In genomic region chr6:7082467-7083259, GRCm38 (mm10) we compare ENCODE assay signal across 17 mouse cellular contexts.
DNase-seq lines count a peak whose midpoint lies in the region; ATAC-seq and TF ChIP-seq lines count a peak whose summit lies in the region.
"Had no signal": no experiment of that assay in that cellular context is flagged by ENCODE, and none has a peak within 500 bp of the region (broad histone marks: within the 10 kb centered on the region; RNA-seq: fewer than 3 reads in every experiment).

No protein-coding gene starts in this region.

- H3K4me2 ChIP-seq in forebrain, embryonic 11.5 days (ENCODE audit: low read depth, low read length, severe bottlenecking) = no peak overlapping the region
- H3K4me2 ChIP-seq in forebrain, embryonic 15.5 days (replicated peaks) = no peak overlapping the region
- H3K4me2 ChIP-seq in hindbrain, postnatal 0 days (ENCODE audit: low read depth, low read length) = no peak overlapping the region
- H3K4me2 ChIP-seq in neural tube, embryonic 12.5 days (replicated peaks) = no peak overlapping the region
- H3K4me2 ChIP-seq: limb, embryonic 15.5 days had no signal

- intact Hi-C loops in left cerebral cortex, postnatal 25 days (cut with DNase I) = no loop called here

- peak; percentile 53 for DNase-seq in forebrain, embryonic 11.5 days (ENCODE audit: low spot score)
- DNase-seq in forebrain, embryonic 10.5 days (ENCODE audit: extremely low spot score, low spot score) = no peak
- DNase-seq in hindbrain, postnatal 0 days (ENCODE audit: low spot score) = peak; percentile 6
- no peak for DNase-seq in left cerebral cortex, postnatal 25 days (ENCODE audit: low spot score in 2 of 2)
- DNase-seq in cerebellum, adult 18-20 months = no peak
- no peak for DNase-seq in adrenal gland, postnatal 25 days
- DNase-seq: adrenal gland, postnatal 10 days; cerebellum, adult 8-10 months; gastrocnemius, postnatal 14 days; kidney, adult 9 months; liver, postnatal 0 days; right cerebral cortex, adult 18-20 months; thymus, adult 2 months had no signal

- TF ChIP-seq CTCF in hindbrain, postnatal 0 days (IDR thresholded peaks at IDR 0.05; ENCODE audit: low read depth) = no peak

- 60% methylated on average over 5 of the region's 5 CpGs for WGBS in forebrain, embryonic 11.5 days
- 74% methylated on average over 5 of the region's 5 CpGs for WGBS in forebrain, embryonic 10.5 days
- WGBS in forebrain, embryonic 15.5 days = 51% methylated on average over 5 of the region's 5 CpGs
- 54% methylated on average over 5 of the region's 5 CpGs for WGBS in hindbrain, postnatal 0 days
- 67% methylated on average over 5 of the region's 5 CpGs for WGBS in neural tube, embryonic 12.5 days

- H3K9me3 ChIP-seq in forebrain, embryonic 11.5 days (ENCODE audit: control insufficient read depth, low read length) = no peaks in the 10 kb centered on the region
- H3K9me3 ChIP-seq in forebrain, embryonic 10.5 days = no peaks in the 10 kb centered on the region
- H3K9me3 ChIP-seq in forebrain, embryonic 15.5 days = no peaks in the 10 kb centered on the region
- no peaks in the 10 kb centered on the region for H3K9me3 ChIP-seq in hindbrain, postnatal 0 days (ENCODE audit: low read length)
- H3K9me3 ChIP-seq in neural tube, embryonic 12.5 days = no peaks in the 10 kb centered on the region
- H3K9me3 ChIP-seq: limb, embryonic 15.5 days had no signal

- H3K4me3 ChIP-seq in forebrain, embryonic 11.5 days (ENCODE audit: low read depth, low read length) = no peak overlapping the region
- no peak overlapping the region for H3K4me3 ChIP-seq in forebrain, embryonic 10.5 days
- no peak overlapping the region for H3K4me3 ChIP-seq in forebrain, embryonic 15.5 days
- H3K4me3 ChIP-seq in hindbrain, postnatal 0 days (ENCODE audit: low read length) = no peak overlapping the region
- no peak overlapping the region for H3K4me3 ChIP-seq in neural tube, embryonic 12.5 days
- H3K4me3 ChIP-seq: limb, embryonic 15.5 days had no signal

- no peaks in the 10 kb centered on the region for H3K36me3 ChIP-seq in forebrain, embryonic 11.5 days (ENCODE audit: control insufficient read depth, insufficient read depth, low read length)
- H3K36me3 ChIP-seq in forebrain, embryonic 10.5 days (replicated peaks) = no peaks in the 10 kb centered on the region
- H3K36me3 ChIP-seq in forebrain, embryonic 15.5 days = no peaks in the 10 kb centered on the region
- no peaks in the 10 kb centered on the region for H3K36me3 ChIP-seq in hindbrain, postnatal 0 days (ENCODE audit: insufficient read depth, low read length)
- no peaks in the 10 kb centered on the region for H3K36me3 ChIP-seq in neural tube, embryonic 12.5 days
- H3K36me3 ChIP-seq: limb, embryonic 15.5 days had no signal

- H3K9ac ChIP-seq in forebrain, embryonic 11.5 days (ENCODE audit: low read length) = no peak overlapping the region
- H3K9ac ChIP-seq in forebrain, embryonic 15.5 days (replicated peaks) = no peak overlapping the region
- H3K9ac ChIP-seq in hindbrain, postnatal 0 days (replicated peaks; ENCODE audit: low read length) = no peak overlapping the region
- no peak overlapping the region for H3K9ac ChIP-seq in neural tube, embryonic 12.5 days
- H3K9ac ChIP-seq: limb, embryonic 15.5 days; liver, postnatal 0 days had no signal

- no peaks in the 10 kb centered on the region for H3K4me1 ChIP-seq in forebrain, embryonic 11.5 days (replicated peaks; ENCODE audit: control insufficient read depth, insufficient read depth, low read length)
- peaks cover 28% of the 10 kb centered on the region for H3K4me1 ChIP-seq in forebrain, embryonic 10.5 days
- H3K4me1 ChIP-seq in forebrain, embryonic 15.5 days = no peaks in the 10 kb centered on the region
- no peaks in the 10 kb centered on the region for H3K4me1 ChIP-seq in hindbrain, postnatal 0 days (ENCODE audit: insufficient read depth, low read length)
- H3K4me1 ChIP-seq in neural tube, embryonic 12.5 days = no peaks in the 10 kb centered on the region
- H3K4me1 ChIP-seq: limb, embryonic 15.5 days had no signal

- peak; percentile 94 for ATAC-seq in forebrain, embryonic 11.5 days (replicated peaks; ENCODE audit: low FRiP score)
- ATAC-seq in forebrain, embryonic 15.5 days (replicated peaks) = peak; percentile 90
- peak; percentile 76; the same call in 1 of the 2 replicates for ATAC-seq in hindbrain, postnatal 0 days
- ATAC-seq in neural tube, embryonic 12.5 days (ENCODE audit: low FRiP score, low read depth) = peak; percentile 84
- ATAC-seq: liver, postnatal 0 days had no signal

- H3K27ac ChIP-seq in forebrain, embryonic 11.5 days (ENCODE audit: low read depth, low read length) = no peak overlapping the region
- no peak overlapping the region for H3K27ac ChIP-seq in forebrain, embryonic 10.5 days
- no peak overlapping the region for H3K27ac ChIP-seq in forebrain, embryonic 15.5 days (replicated peaks)
- H3K27ac ChIP-seq in hindbrain, postnatal 0 days = no peak overlapping the region
- H3K27ac ChIP-seq in neural tube, embryonic 12.5 days = no peak overlapping the region
- H3K27ac ChIP-seq: limb, embryonic 15.5 days; macrophage had no signal

- H3K27me3 ChIP-seq in forebrain, embryonic 11.5 days (ENCODE audit: control insufficient read depth, insufficient read depth, low read length) = no peaks in the 10 kb centered on the region
- no peaks in the 10 kb centered on the region for H3K27me3 ChIP-seq in forebrain, embryonic 10.5 days (ENCODE audit: poor library complexity, severe bottlenecking)
- H3K27me3 ChIP-seq in forebrain, embryonic 15.5 days = no peaks in the 10 kb centered on the region
- no peaks in the 10 kb centered on the region for H3K27me3 ChIP-seq in hindbrain, postnatal 0 days (ENCODE audit: insufficient read depth, low read length)
- H3K27me3 ChIP-seq in neural tube, embryonic 12.5 days (replicated peaks) = no peaks in the 10 kb centered on the region
- H3K27me3 ChIP-seq: limb, embryonic 15.5 days had no signal

Comparison
In these comparisons a context has a peak if more than half of its experiments do, and no peak if none do; other contexts are left out.
1. DNase-seq: peak in forebrain, embryonic 11.5 days (single experiment) and hindbrain, postnatal 0 days (single experiment); none in forebrain, embryonic 10.5 days (single experiment), left cerebral cortex, postnatal 25 days (0 of 2), cerebellum, adult 18-20 months (0 of 2) and adrenal gland, postnatal 25 days (single experiment).
2. Peak in every context shown above with its lines, with median percentiles within 50 percentile points of each other: ATAC-seq.